Mouse (Mus musculus) gastrocnemius, postnatal 10 days (tissue): ENCODE data around the gene Minar1. TPM values are rescaled to one million over a fixed set of nuclear protein-coding genes. Genes with fewer than 3 reads are reported as not detected.

Experiments
- total RNA-seq, 2 experiments: library from RNA; stranded (reverse); gene quantifications; 2 replicates each; pipeline ENCODE4 v1.2.3; 2021

Gene Minar1
- total RNA-seq, 2 experiments from 2014 or later = 0.12 to 0.23 TPM

Other genes with a start within 250 kb of the Minar1 start
- gene Tmed3, start 81.9 kb upstream of the Minar1 start, total RNA-seq = 10 to 100 TPM; 43.0 to 49.4 TPM
- gene Ankrd34c, start 115.3 kb upstream of the Minar1 start, total RNA-seq = not detected